Mouse (Mus musculus): Measurements from ENCODE around the gene Tspear. TPM values are rescaled to one million over a fixed set of nuclear protein-coding genes. Genes with fewer than 3 reads are reported as not detected.

Tspear gene
- not detected for total RNA-seq (2023)

DNA sequence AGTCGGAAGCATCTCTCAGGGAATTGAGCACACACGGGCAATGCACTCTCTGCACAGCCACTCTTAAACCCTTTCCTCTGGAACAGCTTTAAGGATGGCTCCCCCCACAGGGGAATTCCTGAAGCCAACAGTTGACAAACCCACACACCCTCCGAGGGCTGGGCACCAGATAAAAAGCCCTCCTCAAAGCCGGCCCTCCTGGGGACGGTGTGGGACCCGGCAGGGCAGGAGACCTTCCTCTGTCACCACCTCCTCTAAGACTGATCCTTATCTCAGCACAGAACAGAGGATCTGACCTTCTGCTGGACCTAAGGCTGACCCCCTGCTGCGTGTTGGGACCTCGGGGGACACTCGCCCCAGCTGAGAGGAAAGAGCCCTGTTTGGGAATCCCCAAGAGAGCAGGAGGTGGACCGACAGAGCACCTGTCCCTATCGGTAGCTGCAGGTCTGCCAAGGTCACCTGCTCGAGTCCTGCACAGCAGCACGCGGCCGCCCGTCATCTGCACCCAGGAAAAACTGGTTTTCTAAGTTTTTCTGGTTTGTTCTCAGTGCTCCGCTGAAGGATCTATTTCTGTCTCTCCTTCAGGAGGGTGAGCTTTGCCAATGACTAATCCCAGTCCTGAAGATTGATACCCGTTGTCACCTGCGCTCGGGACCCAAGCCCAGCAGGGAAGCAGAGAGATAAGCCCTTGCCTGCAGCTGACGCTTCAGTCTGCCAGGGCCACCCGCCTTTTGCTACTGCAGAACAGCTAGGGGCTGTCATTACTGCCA lies at the start of gene Tspear:
Gene Tspear (plus strand): TSS at position 675 of the 770 bp plus-strand sequence.

DNA sequence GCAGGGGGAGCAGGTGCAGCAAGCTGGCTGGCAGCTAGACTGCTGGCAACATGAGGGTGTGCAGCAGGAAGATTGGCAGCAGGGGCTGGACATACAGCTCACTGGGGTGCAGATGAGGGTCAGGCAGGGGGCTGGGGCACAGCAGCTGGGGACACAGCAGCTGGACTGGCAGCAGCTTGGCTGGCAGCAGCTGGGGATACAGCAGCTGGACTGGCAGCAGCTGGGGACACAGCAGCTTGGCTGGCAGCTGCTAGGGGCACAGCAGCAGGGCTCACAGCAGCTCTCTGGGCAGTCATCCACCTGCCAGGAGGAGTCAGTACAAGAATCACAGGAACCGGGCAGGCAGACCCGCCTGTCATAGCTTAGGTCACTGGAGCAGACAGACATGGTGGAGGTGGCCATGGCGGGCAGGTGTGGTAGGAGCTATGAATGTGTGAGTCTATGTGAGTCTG lies 4.0 kb downstream of the Tspear start, which contains the start of gene Gm19402:
Gene Gm19402 (minus strand): TSS at position 402 of the 452 bp plus-strand sequence.

DNA sequence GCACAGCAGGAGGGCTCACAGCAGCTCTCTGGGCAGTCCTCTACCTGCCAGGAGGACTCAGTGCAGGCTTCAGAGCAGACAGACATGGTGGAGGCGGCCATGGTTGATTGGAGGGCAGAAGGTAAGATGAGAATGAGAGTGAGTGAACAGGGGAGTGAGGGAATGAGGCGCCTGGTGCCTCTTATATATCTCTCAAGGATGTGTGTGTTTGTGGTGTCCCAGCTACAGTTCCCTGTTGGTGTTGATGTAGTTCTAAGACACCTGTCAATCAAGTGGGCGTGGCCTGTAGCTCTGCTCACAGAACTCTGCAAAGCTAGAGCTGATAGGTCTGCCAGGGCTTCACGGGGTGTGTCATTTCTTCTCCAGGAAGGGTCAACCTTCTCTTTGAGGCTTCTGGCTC lies 10.8 kb downstream of the Tspear start, which contains the start of gene Gm9508:
Gene Gm9508 (minus strand): TSS at position 101 of the 400 bp plus-strand sequence.

DNA sequence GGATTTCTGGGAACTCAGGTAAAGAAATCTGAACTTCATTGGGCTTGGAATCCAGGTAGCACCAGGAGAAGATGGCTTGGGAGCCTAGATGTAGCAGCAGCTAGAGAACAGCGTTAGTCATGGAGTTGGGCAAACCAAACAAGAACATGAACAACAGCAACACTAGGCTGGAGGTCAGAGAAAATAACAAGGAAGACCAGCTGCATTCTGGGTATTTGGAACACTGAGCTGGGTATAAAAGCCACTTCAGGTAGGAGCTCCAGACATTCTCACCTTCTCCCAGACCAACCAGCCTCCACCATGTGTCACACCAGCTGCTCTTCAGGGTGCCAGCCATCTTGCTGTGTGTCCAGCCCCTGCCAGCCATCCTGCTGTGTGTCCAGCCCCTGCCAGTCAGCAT lies 20.0 kb downstream of the Tspear start, which contains the start of gene Gm10272:
Gene Gm10272 (plus strand): TSS at position 301 of the 400 bp plus-strand sequence.

DNA sequence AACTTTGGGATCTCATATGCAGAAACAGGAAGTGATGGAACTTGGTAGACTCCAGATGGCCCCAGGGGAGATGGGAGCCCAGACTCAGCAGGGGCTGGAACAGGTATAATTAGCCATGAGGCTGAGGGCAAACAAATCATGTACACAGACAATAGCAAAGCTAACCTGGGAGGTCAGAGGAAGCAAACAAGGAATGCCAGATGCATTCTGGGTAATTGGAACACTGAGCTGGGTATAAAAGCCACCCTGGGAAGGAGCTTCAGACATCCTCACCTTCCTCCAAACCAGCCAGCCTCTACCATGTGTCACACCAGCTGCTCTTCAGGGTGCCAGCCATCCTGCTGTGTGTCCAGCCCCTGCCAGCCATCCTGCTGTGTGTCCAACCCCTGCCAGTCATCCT lies 24.8 kb downstream of the Tspear start, which contains the start of gene Gm10024:
Gene Gm10024 (plus strand): TSS at position 301 of the 400 bp plus-strand sequence.

DNA sequence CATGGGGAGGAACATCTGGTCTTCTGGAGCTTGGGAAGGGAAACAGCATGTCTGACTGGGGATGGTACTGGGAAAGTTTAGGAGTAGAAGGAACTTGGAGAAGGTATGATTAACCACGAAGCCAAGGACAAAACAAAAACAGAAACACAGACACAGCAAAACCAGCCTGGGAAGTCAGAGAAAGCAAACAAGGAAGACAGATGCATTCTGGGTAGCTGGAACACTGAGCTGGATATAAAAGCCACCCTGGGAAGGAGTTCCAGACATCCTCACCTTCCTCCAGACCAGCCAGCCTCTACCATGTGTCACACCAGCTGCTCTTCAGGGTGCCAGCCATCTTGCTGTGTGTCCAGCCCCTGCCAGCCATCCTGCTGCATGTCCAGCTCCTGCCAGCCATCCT lies 29.1 kb downstream of the Tspear start, which contains the start of gene Gm10142:
Gene Gm10142 (plus strand): TSS at position 301 of the 400 bp plus-strand sequence.

DNA sequence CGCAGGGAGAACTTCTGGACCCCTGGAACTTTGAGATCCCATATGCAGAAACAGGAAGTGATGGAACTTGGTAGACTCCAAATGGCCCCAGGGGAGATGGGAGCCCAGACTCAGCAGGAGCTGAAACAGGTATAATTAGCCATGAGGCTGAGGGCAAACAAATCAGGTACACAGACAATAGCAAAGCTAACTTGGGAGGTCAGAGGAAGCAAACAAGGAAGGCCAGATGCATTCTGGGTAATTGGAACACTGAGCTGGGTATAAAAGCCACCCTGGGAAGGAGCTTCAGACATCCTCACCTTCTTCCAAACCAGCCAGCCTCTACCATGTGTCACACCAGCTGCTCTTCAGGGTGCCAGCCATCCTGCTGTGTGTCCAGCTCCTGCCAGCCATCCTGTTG lies 33.9 kb downstream of the Tspear start, which contains the start of gene Krtap12-1:
Gene Krtap12-1 (plus strand): TSS at position 301 of the 400 bp plus-strand sequence.

DNA sequence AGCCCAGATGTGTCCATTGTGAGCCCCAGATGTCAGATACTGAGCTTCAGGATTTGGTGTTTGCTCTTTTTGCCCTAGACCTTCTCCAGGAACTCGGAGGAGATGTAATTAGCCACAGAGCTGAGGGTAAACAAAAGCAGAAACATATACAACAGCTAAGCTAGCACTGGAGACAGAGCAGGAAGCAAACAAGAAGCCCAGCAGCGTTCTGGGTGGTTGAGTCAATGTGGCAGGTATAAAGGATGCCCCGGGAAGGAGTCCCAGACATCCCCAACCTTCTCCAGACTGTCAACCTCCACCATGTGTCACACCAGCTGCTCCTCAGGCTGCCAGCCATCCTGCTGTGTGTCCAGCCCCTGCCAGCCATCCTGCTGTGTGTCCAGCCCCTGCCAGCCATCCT lies 39.8 kb downstream of the Tspear start, which contains the start of gene Gm10100:
Gene Gm10100 (plus strand): TSS at position 301 of the 400 bp plus-strand sequence.

DNA sequence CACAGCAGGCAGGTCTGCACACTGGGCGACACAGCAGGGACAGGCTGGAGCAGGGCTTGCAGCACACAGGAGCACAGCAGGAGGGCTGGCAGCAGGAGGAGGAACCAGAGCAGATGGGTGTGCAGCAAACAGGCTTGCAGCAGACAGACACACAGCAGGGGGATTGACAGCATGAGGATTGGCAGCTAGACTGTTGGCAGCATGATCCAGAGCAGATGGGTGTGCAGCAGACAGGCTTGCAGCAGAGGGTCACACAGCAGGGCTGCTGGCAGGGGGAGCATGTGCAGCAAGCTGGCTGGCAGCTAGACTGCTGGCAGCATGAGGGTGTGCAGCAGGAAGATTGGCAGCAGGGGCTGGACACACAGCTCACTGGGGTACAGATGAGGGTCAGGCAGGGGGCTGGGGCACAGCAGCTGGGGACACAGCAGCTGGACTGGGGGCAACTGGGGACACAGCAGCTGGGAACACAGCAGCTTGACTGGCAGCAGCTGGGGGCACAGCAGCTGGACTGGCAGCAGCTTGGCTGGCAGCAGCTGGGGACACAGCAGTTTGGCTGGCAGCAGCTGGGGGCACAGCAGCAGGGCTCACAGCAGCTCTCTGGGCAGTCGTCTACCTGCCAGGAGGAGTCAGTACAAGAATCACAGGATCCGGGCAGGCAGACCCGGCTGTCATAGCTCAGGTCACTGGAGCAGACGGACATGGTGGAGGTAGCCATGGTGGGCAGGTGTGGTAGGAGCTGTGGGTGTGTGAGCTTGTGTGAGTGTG lies 55.7 kb downstream of the Tspear start, which contains the start of gene Gm18596:
Gene Gm18596 (minus strand): TSS at position 715 of the 765 bp plus-strand sequence.

DNA sequence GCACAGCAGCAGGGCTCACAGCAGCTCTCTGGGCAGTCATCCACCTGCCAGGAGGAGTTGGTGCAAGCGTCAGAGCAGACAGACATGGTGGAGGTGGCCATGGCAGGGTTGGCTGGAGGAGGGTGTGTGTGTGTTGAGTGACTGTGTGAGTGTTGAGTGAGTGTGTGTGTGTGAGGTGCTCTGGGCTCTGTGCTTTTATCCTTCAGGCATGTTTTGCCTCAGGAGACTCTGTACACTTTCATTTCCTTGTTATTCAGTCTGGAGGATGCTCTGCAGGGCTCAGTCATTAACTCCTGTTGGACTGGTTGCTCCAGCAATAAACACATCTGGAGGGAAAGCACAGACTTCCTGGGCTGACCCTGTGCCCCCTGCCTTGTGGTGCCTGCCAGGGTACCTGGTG lies 64.9 kb downstream of the Tspear start, which contains the start of gene Gm9736:
Gene Gm9736 (minus strand): TSS at position 101 of the 400 bp plus-strand sequence.

DNA sequence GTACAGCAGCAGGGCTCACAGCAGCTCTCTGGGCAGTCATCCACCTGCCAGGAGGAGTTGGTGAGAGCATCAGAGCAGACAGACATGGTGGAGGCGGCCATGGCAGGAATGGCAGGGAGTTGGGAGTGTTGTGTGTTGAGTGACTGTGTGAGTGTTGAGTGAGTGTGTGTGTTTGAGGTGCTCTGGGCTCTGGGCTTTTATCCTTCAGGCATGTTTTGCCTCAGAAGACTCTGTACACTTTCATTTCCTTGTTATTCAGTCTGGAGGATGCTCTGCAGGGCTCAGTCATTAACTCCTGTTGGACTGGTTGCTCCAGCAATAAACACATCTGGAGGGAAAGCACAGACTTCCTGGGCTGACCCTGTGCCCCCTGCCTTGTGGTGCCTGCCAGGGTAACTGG lies 73.2 kb downstream of the Tspear start, which contains the start of gene Gm3233:
Gene Gm3233 (minus strand): TSS at position 101 of the 400 bp plus-strand sequence.

DNA sequence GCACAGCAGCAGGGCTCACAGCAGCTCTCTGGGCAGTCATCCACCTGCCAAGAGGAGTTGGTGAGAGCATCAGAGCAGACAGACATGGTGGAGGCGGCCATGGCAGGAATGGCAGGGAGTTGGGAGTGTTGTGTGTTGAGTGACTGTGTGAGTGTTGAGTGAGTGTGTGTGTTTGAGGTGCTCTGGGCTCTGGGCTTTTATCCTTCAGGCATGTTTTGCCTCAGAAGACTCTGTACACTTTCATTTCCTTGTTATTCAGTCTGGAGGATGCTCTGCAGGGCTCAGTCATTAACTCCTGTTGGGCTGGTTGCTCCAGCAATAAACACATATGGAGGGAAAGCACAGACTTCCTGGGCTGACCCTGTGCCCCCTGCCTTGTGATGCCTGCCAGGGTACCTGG lies 84.9 kb downstream of the Tspear start, which contains the start of gene Gm3238:
Gene Gm3238 (minus strand): TSS at position 101 of the 400 bp plus-strand sequence.

DNA sequence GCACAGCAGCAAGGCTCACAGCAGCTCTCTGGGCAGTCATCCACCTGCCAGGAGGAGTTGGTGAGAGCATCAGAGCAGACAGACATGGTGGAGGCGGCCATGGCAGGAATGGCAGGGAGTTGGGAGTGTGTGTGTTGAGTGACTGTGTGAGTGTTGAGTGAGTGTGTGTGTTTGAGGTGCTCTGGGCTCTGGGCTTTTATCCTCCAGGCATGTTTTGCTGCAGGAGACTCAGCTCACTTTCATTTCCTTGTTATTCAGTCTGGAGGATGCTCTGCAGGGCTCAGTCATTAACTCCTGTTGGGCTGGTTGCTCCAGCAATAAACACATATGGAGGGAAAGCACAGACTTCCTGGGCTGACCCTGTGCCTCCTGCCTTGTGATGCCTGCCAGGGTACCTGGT lies 90.5 kb downstream of the Tspear start, which contains the start of gene Gm7138:
Gene Gm7138 (minus strand): TSS at position 101 of the 400 bp plus-strand sequence.

DNA sequence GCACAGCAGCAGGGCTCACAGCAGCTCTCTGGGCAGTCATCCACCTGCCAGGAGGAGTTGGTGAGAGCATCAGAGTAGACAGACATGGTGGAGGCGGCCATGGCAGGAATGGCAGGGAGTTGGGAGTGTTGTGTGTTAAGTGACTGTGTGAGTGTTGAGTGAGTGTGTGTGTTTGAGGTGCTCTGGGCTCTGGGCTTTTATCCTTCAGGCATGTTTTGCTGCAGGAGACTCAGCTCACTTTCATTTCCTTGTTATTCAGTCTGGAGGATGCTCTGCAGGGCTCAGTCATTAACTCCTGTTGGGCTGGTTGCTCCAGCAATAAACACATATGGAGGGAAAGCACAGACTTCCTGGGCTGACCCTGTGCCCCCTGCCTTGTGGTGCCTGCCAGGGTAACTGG lies 96.1 kb downstream of the Tspear start, which contains the start of gene Gm3250:
Gene Gm3250 (minus strand): TSS at position 101 of the 400 bp plus-strand sequence.

DNA sequence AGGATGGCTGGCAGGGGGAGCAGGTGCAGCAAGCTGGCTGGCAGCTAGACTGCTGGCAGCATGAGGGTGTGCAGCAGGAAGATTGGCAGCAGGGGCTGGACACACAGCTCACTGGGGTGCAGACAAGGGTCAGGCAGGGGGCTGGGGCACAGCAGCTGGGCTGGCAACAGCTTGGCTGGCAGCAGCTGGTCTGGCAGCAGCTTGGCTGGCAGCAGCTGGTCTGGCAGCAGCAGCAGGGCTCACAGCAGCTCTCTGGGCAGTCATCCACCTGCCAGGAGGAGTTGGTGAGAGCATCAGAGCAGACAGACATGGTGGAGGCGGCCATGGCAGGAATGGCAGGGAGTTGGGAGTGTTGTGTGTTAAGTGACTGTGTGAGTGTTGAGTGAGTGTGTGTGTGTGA lies 101.5 kb downstream of the Tspear start, which contains the start of gene Gm7137:
Gene Gm7137 (minus strand): TSS at position 325 of the 400 bp plus-strand sequence.

DNA sequence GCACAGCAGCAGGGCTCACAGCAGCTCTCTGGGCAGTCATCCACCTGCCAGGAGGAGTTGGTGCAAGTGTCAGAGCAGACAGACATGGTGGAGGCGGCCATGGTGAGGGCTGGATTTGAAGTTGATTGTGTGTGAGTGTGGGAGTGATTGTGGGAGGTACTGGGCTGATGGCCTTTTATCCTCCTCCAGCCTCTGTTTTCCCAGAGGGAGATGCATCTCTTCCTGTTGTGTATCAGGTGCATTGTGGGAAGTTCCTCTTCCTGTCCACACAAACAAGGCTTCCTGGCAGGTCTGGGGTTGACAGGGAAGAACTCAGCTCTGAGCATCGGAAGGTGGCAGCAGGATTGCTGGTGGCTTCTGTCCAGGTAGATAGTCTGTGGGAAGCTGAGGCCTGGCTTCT lies 108.6 kb downstream of the Tspear start, which contains the start of gene Gm9639:
Gene Gm9639 (minus strand): TSS at position 101 of the 400 bp plus-strand sequence.

DNA sequence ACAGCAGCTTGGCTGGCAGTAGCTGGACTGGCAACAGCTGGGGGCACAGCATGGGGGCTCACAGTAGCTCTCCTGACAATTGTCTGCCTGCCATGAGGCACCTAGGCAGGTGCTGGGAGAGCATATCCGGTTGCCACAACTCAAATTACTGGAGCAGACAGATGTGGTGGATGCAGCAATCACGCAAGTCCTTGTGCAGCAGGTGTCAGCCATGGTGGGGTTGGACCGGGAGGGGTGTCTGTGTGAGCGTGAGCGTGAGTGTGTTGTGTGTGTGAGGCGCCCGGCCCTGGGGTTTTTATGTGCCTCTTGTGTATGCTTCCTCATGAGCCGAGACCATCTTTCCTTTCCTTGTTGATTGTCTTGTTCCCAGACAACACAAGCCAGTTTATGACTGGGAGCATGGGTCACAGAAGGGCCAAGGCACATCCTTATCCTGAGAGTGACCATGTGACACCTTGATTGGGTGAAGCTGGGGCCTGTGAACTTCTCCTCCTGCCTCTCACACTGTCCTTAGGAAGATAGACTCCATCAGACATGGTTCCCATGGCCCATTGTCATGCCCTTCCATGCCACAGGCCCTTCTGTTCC lies 112.6 kb downstream of the Tspear start, which contains the start of gene Gm19668:
Gene Gm19668 (minus strand): TSS at position 213 of the 588 bp plus-strand sequence.

DNA sequence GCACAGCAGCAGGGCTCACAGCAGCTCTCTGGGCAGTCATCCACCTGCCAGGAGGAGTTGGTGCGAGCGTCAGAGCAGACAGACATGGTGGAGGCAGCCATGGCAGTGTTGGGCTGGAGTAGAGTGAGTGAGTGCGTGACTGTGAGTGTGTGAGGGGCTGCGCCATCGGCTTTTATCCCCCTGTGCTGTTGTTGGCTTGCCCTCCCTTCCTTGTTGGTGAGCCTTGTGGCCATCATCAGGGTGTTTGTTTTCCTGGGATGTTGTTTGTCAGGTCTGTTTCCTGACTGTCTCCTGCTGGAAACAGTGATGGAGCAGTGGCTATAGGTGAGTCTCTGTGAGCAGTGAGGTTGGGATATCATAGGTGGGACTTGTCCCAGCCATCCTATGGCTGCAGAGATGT lies 125.4 kb downstream of the Tspear start, which contains the start of gene Gm9507:
Gene Gm9507 (minus strand): TSS at position 101 of the 400 bp plus-strand sequence.

DNA sequence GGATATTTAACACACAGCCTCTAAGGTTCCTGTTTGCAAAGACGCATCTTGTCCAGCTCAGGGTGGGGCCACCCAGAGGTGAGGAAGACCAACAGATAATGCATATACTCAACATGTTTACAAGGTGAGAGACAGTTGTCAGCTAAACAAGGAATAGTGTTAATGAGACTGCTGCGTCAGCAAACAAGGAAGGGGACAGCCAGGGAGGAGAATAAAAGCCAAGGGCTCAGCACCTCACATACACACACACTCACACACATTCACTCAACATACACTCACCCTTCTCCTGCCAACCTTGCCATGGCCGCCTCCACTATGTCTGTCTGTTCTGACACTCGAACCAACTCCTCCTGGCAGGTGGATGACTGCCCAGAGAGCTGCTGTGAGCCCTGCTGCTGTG lies 128.0 kb downstream of the Tspear start, which contains the start of gene Gm2696:
Gene Gm2696 (plus strand): TSS at position 301 of the 400 bp plus-strand sequence.

DNA sequence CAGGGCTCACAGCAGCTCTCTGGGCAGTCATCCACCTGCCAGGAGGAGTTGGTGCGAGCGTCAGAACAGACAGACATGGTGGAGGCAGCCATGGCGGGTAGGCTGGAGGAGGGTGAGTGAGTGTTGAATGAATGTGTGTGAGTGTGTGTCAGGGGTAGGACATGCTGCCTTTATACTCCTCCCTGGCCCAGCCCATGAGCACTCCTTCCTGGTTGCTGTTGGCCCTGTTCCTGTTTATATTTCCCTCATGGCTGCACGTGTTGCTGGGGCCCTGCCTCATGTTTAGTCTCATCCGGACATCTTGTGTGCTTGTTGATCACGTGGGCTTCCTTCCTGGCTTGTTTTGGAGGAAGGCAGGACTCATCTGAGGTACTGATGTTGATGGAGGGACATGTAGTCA lies 140.6 kb downstream of the Tspear start, which contains the start of gene Krtap10-4:
Gene Krtap10-4 (minus strand): TSS at position 145 of the 400 bp plus-strand sequence.

DNA sequence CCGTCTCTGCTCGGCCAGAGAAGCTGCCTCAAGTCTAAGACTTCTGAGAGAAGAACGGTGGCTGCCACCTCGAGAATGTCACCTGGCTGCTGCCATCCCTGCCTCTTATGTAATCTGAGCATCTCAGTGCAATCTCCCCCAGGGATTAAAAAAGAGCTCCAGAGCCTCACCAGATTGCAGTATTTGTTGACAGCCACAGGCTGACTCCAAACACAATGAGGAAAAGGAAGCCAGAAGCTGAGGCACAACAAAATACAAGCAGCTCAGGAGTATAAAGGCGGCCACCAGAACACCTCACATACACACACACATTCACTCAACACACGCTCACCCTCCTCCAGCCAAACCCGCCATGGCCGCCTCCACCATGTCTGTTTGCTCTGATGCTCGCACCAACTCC lies 149.3 kb downstream of the Tspear start, which contains the start of gene Krtap10-10:
Gene Krtap10-10 (plus strand): TSS at position 301 of the 400 bp plus-strand sequence.

DNA sequence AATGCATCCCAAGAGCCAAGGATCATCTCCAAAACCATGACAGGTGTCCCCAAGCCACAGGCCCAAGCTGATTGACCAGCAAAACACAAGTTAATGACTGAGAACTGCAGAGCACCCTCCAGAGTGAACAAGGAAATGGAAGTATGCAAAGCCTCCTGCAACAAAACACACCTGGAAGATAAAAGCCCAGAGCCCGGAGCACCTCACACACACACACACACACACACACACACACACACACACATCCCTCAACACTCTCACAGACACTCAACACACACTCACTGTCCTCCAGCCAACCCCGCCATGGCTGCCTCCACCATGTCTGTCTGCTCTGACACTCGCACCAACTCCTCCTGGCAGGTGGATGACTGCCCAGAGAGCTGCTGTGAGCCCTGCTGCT lies 160.1 kb downstream of the Tspear start, which contains the start of gene Gm36176:
Gene Gm36176 (plus strand): TSS at position 301 of the 400 bp plus-strand sequence.

